Mouse (Mus musculus): Measurements from ENCODE around the gene Ajap1.
A peak's percentile ranks its signal among the peaks of the same experiment; 100 is the strongest.

Ajap1 gene

DNA sequence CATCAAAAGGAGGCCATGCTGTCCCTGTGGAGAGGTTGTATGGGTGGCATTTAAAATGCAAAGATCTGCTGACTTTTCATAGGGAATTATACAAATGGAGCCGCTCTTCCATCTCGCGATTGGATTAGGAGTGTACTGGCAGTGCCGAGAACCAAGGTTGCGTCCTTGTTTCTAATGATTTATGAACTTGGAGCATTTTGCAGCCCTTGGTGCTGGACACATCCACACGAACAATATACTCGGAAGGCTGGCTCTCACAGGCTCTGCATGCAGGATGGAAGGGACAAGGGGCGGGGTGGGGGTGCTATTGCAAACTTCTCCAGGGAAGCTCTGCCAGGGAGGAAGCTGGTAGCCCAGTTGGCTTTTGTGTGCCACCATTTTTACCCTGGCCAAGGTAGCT lies 31.1 kb downstream of the Ajap1 start:
- DNase-seq: no peak

DNA sequence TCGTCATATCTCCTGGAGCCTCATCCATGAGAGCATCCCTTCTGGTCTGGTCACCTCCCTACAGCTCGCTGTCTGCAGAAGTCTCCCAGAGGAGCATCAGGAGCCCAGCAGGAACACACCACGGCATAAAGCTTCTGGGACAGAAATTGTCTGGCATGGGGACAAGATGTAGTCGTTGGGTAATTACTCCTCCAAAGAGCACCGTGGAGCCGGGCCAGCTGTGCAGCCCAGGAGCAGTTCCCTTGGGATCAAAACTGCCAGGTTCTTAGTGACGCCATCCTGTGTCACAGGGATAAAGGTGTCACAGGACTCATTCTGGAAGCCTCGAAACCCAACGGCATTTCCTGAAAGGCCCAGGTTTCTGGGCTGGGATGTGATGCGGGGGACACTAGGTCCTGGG lies 40.1 kb downstream of the Ajap1 start:
- no peak for DNase-seq

DNA sequence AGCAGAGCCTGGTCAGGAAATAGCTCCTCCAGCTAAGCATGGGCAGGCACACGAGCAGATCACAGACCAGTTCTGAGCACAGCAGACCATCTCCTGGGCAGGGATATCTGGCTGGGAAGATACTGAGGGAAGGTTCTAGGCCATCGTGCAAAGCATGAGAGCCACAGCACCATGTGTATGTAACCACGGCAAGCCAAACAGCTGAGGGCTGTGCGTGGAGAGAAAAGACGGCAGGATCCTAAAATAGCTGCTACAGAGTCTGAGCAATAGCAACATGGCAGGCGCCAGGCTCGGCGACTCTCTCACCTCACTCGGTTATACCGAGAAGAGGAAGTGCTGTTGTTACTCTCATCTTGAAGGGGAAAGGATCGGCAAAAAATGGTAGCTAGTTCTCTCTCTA lies 42.7 kb downstream of the Ajap1 start:
- no peak for DNase-seq

DNA sequence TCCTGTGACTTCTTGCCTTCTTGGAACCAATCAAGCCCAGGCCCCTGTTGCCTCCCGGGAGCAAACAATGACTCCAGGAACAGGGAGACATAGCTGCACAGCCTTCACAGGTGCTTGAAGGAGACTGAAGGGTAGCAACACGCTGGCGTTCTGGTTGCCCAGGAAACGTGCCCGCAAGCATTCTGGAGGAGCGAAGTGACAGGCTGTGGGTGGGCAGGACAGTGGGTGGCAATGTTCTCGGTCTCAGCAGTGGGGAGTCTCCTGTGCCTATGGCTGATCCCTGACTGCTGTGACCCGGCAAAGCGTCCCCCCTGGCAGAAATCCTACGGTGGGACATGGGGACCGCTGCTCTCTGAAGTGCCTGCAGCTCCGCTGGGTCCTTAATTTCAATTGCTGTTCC lies 43.6 kb downstream of the Ajap1 start:
- no peak for DNase-seq

DNA sequence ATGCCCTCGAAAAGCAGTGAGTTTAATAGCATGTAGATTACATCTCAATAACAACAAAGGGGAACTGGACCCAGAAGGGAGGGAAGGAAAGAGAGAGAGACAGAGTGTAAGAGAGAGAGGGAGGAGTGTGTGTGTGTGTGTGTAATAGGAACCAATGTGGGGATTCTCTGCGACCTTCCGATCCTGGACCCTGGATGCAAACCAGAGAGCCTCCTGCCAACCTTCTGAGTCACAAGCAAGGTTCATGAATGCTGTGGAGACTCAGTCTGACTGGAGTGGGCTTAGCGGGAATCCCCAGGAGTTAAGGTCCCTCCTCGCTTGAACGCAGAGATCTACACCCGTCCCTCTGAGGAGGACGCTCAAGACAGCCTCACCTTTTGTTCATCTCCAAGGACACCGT lies 45.4 kb downstream of the Ajap1 start:
- no peak for DNase-seq

DNA sequence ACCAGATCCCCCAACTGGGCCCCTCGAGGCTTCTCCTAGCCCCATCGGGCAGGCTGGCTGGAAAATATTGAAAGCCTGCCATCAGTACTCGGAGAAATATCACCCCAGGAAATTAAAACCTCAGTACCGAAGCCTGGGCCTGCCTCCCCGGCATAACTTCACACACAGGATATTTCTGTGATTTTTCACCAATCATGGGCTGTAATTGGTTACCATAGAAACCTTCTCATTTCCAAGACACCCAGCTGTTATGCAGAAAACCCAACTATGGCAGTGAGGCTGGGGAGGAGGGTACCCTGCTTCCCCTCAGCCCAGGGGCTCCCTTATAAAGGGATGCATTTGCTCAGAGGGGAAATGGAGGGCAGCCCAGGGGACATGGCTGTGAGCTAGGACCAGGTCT lies 46.7 kb downstream of the Ajap1 start:
- no peak for DNase-seq

DNA sequence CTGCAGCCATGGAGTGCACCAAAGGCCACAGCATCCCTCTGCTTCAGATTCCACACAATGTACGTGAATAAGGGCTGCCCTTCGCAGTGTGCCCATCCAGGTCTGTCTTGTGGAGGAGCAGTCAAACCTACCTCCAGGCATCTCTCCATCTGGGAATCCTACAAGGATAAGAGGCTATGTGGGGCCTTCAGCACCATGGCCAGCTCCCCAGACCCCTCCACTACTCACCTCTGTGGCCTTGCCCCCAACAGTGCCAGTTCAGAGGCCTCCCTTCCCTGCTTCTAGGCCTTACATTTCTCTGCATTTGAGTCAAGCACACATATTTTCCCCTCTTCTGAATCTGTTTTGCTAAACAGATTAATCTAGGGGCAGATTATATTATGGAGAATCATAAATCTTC lies 52.6 kb downstream of the Ajap1 start:
- DNase-seq: no peak

DNA sequence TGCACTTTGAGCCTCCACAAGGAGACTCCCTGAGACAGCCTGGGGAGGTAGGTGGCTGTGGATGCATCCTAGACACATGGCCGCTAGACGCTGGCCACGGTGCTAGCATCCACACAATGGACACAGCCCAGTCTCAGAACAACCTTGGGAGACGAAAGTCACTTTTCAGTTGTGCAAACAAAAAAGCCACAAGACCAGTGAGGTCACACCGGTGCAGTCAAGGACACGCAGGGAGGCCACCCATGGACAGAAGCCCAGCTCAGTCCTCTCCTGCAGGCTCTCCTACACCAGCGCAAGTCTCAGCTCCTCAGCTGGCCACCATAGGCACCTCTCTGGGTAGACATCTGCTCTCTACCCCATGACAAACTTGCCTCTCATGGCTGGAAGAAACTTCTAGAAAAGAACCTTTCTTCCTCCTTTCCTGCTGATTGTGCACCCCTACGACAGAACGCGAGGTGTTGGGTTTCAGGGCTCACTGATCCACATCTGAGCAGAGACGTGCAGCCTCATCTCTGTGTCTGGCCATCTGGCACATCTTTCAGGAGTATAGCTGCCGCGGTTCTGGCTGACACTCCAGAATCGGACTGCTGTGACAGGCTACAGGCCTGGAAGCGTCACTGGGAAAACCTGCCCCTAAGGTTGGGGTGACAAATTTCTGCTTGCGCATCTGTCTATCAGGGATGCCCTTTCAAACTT lies 56.5 kb downstream of the Ajap1 start:
- DNase-seq: no peak

DNA sequence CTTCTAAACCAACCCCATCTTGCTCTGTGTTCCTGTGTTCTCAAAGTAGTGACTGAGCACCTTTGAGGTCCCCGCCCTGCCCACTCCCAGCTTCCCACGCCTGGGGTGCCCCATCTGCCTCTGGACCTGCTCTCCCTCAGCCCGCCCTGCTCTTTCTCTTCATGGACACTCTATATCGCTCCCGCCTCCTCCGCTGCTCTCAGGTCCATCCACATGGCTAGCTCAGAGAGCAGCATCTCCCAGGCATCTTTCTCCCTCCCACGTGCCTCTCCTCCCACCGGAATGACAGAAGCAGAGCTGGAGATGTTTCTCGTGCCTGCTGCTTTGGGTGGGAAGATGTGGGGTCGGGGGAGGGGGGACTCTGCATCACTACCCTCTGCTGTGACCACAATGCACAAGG lies 58.3 kb downstream of the Ajap1 start:
- DNase-seq: no peak

DNA sequence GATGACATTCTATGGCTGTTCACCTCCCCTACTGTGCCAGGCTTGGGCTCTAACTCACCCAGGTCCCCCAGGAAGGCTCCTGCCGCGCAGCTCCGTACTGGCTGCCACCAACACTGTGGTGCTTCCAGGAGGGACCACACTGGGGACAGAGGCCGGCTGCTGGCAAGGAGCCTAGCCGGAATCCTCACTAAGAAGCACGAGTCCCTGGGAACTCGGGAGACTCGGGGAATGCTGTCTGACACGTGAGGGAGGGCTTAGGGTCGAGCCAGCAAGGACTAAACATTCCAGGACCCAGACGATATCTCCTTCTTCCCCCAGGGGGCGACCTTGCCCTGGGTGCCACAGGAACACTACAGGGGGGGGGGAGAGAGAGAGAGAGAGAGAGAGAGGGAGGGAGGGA lies 64.7 kb downstream of the Ajap1 start:
- no peak for DNase-seq

DNA sequence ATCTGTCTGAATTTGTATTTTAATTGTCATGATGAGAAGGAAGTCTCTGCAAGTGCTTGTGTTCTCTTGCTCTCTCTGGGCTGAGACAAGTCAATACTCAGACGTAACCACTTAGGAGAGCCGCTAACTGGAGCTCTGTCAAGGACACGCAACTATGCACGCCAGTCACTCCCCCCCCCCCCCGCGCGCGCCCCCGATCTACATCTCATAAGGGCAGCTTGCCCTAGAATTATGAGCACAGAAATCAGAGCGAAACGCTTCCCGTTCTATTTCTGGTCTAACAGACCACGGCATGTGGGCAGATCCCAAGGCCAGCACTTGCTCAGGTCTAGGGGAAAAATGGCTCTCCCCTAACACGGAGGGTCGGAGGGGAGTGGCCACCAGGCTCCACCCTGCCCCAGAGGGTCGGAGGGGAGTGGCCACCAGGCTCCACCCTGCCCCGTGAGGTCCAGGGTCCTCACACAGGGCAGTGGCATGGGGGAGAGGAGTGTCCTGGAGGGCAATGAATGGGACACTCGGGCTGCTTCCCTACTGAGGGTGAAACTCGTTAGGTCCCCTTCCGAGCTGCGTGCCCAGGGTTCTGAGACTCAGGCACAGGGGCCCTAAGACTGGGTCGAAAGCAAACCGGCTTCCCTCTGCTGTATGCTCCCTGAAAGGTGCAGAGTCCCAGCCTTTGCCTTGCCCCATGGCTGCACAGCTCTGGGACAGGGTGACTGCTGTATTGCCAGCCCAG lies 65.3 kb downstream of the Ajap1 start:
- DNase-seq: no peak

DNA sequence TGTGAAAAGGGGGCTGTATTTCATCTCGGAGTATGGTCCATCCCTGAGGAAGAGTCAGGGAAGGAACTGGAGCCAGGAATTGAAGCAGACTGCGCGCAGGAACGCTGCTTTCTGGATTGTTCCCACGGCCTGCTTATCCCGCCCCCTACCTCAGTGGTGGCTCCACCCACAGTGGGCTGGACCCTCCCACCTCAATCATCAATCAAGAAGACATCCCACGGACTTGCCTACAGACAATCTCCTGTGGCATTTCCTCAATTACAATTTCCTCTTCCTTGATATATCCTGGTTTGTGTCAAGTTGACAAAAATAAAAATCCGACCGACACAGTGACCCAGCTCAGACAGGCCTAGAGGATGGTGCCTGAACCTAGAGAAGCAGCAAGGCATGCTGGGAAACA lies 66.5 kb downstream of the Ajap1 start:
- DNase-seq: no peak

DNA sequence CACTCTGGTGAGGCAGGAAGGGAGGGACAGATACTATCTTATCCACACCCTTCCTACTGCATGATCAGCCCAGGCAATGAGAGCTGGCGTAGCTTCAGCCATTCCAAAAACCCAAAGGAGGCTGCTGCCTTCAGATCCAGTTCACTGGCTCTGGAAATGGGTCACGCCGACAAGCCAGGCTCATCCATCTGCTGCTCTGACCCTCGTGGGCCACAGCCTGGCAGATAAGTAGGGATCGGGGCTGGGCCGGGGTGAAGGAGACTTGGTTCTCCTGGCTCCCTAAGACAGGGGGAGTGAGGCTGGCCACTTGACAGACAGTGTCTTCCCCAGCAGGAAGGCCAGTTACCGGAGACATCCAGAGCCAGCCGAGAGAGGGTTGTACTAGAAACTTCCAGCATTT lies 84.2 kb downstream of the Ajap1 start:
- no peak for DNase-seq

DNA sequence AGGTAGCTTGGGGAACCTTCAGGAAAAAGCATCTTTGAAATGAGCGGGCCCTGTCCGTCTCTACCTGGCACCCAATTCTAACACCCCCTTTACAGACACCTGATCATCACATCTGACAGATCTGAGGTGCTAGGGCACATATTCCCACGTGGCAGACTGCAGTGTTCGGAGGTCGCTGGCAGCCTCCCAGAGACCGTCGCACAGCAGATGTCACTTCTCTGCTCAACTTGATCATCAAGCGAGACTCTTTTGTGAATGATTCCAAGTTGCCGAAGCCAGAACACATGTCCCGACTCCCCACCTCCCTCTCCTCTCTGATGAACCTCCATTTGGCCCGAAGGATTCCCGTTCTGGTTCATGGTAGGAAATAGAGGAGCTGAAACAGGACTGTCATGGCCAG lies 95.1 kb downstream of the Ajap1 start:
- no peak for DNase-seq

DNA sequence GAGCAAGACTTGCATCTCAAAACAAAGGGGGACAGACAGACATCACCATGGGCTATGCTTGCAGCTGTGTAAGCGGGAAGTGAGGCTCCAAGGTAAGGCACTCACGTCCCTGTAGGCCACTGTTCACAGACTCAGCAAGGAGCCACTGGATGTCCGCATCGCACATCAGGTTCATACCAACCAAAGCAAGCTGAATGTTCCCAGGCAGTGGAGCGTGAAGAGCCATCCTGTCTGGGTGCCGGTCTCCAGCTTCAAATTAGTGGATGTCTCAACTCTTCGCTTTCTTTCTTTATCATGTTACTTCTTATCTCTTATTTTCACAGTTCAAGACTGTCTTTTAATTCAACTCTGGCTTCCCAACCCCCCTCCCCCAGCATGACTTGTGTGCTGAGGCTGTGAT lies 101.2 kb downstream of the Ajap1 start:
- DNase-seq: no peak

DNA sequence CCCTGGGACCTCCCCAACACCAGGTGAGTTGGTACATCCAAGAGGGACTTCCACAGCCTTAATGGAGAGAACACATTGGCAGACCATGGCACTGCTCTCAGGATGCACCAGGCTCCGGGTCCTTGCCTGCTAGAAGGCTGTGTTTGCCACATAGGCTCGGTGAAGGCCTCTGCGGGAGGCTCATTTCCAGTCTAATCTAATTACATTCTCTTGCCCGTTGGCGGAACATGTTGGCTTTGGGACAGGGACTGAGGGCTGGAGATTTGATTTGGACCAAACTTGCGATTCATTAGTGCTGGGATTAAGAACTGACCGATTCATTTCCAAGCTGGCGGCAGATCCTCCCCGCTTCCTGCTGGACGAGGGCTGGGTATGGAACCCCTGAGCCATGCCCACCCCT lies 101.7 kb downstream of the Ajap1 start:
- DNase-seq: no peak

DNA sequence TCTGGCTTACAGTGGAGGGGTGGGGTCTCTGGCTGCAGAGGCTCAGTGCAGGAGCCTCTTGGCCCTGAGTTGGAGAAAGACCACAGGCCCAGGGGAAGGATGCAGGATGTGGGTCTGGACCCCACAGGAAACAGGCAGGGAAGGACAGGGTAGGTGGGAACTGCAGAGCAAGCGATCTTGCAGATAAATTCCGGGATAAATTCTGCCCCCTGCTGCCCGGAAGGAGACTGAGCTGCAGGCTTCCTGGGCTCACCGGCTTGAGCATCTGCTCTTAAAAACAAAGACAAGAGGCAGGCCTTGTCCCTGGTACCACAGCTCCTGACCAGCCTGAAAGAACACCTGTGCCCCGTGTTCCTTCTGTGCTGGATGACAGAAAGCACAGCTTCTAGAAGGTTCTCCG lies 104.6 kb downstream of the Ajap1 start:
- peak; percentile 2 for DNase-seq

DNA sequence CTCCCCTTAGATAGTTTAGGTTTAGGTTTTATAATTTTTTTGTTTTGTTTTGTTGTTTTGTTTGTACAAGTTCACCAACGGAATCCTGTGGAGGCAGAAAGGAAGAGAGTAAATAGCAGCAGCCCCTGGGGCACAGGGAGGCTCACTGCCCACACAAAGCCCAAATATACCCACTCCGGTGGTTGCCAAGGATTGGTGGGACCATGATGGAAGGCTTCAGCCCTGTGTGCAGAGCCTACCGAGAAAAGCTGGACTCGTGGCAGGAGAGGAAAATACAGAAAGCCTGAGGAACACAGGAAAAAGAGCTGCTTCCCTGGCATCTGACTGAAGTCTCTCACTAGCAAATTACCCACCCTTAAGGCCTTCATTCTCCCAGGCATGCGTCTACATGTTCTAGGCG lies 108.4 kb downstream of the Ajap1 start:
- no peak for DNase-seq

DNA sequence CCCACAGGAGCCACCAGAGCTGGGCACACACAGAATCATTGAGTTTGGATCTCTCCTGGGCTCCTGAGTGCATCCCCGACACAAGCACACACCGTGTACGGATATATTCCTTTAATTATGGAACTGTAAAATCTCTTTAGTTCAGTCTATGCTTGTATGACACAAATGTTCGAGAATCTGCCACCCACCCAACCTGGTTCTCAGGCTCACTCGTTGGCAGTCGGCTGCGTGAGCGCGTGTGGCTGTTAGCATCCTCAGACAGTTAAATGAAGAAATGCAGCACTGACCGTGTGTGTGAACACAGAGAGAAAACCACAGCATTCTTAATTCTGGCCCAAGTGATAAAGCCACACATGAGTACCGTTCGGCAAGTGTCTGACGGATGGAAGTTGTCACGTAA lies 109.5 kb downstream of the Ajap1 start:
- DNase-seq: no peak

DNA sequence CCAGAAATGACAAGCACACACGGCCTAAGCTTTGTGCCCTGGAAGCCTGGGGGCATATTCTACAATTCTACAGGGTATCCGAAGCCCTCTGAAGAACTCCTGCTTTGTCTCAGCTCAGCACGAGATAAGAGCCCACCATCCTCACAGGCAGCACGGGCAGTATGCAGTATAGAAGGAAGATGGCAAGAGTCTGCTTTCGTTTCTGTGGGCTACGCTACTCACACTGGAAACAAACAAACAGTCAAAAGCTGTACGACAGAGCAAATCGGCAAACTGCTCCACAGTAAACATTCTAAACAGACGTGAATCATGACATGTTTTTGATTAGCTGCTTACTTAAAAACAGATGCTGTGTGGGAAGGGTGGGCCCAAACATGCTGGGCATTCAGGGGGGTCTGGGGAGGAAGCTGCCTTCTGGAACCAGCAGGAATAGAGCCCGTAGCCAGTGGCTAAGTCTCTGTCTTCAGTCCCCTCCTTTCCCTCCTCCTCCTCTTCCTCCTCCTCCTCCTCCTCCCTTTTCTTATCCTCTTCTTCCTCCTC lies 113.9 kb downstream of the Ajap1 start:
- no peak for DNase-seq

DNA sequence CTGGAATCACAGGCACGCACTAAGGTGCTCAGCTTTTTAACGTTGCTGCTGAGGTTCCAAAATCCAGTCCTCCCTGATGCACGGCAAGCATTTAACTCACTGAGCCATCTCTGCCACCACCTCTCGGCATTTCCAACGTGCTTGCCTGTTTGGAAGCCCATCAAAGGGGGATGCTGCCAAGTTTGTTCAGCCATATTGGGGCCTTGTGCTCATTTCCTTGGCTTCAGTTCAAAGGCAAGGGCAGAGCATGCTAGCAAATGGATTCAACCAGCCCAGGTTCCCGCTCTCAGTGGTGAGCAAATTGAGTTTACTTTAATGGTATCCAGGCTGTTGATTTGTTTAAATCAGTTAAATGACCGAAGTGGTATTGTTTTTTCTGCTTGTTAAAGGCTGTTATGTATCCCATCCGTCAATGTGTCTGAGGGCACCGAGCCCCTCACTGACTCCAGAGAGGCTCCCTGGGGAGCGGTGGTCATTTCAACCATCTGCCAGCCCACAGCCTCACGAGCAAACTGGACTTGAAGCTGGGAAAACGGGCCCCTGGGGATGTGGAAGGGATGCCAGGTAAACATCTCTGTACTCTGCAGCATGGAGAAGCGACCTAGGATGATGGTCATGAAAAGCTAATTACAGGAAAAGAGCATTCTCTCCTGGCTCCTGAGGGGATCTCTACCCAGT lies 121.6 kb downstream of the Ajap1 start:
- no peak for DNase-seq

DNA sequence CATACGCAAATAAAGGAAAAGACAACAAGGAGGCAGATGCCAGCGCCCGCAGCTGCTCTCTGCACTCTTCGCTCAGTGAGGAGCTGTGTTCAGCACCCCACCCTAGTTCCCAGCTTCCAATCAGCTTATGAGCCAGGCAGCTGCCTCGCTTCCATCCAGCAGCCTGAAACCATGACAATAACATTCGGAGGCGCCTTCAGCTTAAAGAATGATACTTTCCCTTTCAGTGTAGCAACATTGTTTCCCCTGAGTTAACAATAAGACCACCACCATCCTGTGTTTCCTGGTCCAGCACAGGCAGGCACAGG lies 124.4 kb downstream of the Ajap1 start:
- DNase-seq: no peak

DNA sequence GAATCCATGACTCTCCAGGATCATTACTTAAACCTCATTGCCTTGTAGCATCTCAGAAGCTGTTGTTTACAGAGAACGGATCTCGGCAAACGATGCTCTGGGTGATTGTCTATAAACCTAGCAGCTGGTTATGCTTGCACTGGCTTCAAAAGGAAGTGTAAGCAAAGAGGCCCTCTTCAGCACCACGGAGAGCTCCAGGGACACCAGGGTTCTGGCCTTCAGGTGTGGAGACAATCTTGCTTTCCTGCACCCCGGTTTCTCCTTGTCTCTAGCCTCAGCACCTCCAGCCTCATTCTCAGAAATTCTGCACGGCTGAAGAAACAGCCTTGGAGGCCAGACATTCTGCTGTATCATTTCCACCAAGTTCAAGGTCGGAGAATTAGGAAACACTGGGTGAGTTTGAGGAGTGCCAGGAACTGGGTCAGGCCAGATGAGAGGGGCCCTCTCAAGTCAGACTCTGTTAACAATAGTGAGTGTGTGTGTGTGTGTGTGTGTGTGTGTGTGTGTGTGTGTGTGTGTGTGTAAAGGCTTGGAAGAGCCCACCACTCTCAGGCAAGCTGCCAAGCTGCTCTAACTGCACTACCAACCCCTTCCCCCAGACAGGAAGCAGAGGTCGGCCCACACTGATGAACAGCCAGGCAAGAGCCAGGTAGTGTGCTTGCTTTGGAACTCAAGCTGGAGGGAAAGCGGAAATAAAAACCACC lies 124.9 kb downstream of the Ajap1 start:
- DNase-seq: peak; percentile 28

DNA sequence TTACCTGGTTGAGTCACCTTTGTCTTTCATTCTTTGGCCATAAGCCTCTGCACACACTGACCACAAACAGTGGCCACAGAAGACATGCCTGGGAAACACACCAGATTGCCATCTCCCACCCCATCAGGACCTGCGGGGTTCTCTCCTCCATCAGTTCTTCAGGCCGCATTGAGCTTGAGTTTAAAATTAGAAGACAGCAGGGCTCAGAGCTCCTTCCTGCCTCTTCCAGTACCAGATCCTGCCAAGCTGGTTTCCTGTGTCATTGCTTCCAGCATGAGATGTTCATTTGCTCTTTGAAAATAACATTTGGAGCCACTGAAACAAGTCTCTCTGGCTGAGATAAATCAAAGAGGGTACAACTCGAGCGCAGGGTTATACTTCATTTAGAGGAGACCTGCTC lies 126.4 kb downstream of the Ajap1 start:
- no peak for DNase-seq

All from lung, postnatal 14 days (tissue).